Mouse (Mus musculus) heart, embryonic 15.5 days (tissue): ENCODE measurements at regions not wholly inside any gene's neighbourhood (a gene's known extent, or its start where the extent isn't known, plus 50 kb on each side); places are given as distances from the start of the nearest gene placed in this dataset.
A peak's percentile ranks its signal among the peaks of the same experiment; 100 is the strongest.

Experiments
- ATAC-seq: fragments of 200-750 bp; cut with Nextera tagmentation; replicated peaks from 2 replicates; pipeline ENCODE4 v1.8.0; 2017; ENCODE audit warnings: low read depth, moderate TSS enrichment; ENCODE audit not compliant: insufficient number of reproducible peaks, insufficient read depth, low FRiP score
- H3K27ac ChIP-seq: fragments of 300-500 bp; sonication (generic); 2 replicates; pipeline ENCODE4 v1.5.1; 2015; ENCODE audit warnings: mild to moderate bottlenecking, inconsistent platforms
- H3K27me3 ChIP-seq: fragments of 300-500 bp; sonication (generic); 2 replicates; pipeline ENCODE4 v1.6.1; 2015; ENCODE audit warnings: inconsistent platforms
- H3K36me3 ChIP-seq: fragments of 300-500 bp; sonication (generic); 2 replicates; pipeline ENCODE4 v1.6.1; 2015; ENCODE audit warnings: mild to moderate bottlenecking, inconsistent platforms
- H3K4me1 ChIP-seq: fragments of 300-500 bp; sonication (generic); replicated peaks from 2 replicates; pipeline ENCODE4 v1.6.1; 2015; ENCODE audit warnings: inconsistent platforms
- H3K4me2 ChIP-seq: fragments of 300-500 bp; sonication (generic); 2 replicates; pipeline ENCODE4 v1.6.1; 2015; ENCODE audit warnings: inconsistent platforms, mild to moderate bottlenecking, moderate library complexity
- H3K4me3 ChIP-seq: fragments of 300-500 bp; sonication (generic); 2 replicates; pipeline ENCODE4 v1.5.1; 2015; ENCODE audit warnings: mild to moderate bottlenecking, inconsistent platforms
- H3K9ac ChIP-seq: fragments of 300-500 bp; sonication (generic); 2 replicates; pipeline ENCODE4 v1.6.1; 2015; ENCODE audit warnings: mild to moderate bottlenecking, inconsistent platforms
- H3K9me3 ChIP-seq: fragments of 300-500 bp; sonication (generic); replicated peaks from 2 replicates; pipeline ENCODE4 v1.6.1; 2016; ENCODE audit warnings: inconsistent platforms
- WGBS: fragments of 180-500 bp; shearing (Covaris S2); methylation state at CpG from one replicate; pipeline ENCODE4 v1.1.7; 2015; ENCODE audit warnings: mixed read lengths; 5-methylcytosine and 5-hydroxymethylcytosine counted together

- no peaks in the 10 kb centered on the region for H3K9me3 ChIP-seq
- H3K4me1 ChIP-seq: peaks cover 6% of the 10 kb centered on the region
- 73% methylated on average over 2 of the region's 2 CpGs for WGBS
- no peaks in the 10 kb centered on the region for H3K27me3 ChIP-seq
- ATAC-seq: no peak
- H3K4me2 ChIP-seq: no peak overlapping the region
- no peak overlapping the region for H3K27ac ChIP-seq
- H3K9ac ChIP-seq: no peak overlapping the region
- no peaks in the 10 kb centered on the region for H3K36me3 ChIP-seq
- H3K4me3 ChIP-seq: no peak overlapping the region
Measured at GRCm38 (mm10) chr15:41920270-41920669, 1786.1 kb downstream of the 9330182O14Rik start.

GRCm38 (mm10) chr15:41936697-41937096 lies 1802.5 kb downstream of the 9330182O14Rik start:
- no peaks in the 10 kb centered on the region for H3K36me3 ChIP-seq
- H3K4me2 ChIP-seq: no peak overlapping the region
- H3K9ac ChIP-seq: no peak overlapping the region
- no peaks in the 10 kb centered on the region for H3K4me1 ChIP-seq
- 56% methylated on average over 2 of the region's 2 CpGs for WGBS
- peaks cover 4% of the 10 kb centered on the region for H3K9me3 ChIP-seq
- H3K4me3 ChIP-seq: no peak overlapping the region
- no peaks in the 10 kb centered on the region for H3K27me3 ChIP-seq
- ATAC-seq: no peak
- H3K27ac ChIP-seq: no peak overlapping the region

GRCm38 (mm10) chr15:41945226-41945625 lies 1811.1 kb downstream of the 9330182O14Rik start:
- no peak for ATAC-seq
- Histone ChIP-seq H3K27ac (no peak overlapping the region), H3K9me3 (no peaks in the 10 kb centered on the region), H3K4me3 (no peak overlapping the region), H3K4me2 (no peak overlapping the region), H3K36me3 (no peaks in the 10 kb centered on the region), H3K9ac (no peak overlapping the region), H3K27me3 (no peaks in the 10 kb centered on the region), H3K4me1 (no peaks in the 10 kb centered on the region)
- 76% methylated on average over 2 of the region's 2 CpGs for WGBS

GRCm38 (mm10) chr15:41947888-41948287 lies 1813.7 kb downstream of the 9330182O14Rik start:
- Histone ChIP-seq H3K9ac (no peak overlapping the region), H3K4me2 (no peak overlapping the region), H3K4me3 (no peak overlapping the region), H3K4me1 (no peaks in the 10 kb centered on the region), H3K36me3 (no peaks in the 10 kb centered on the region), H3K9me3 (no peaks in the 10 kb centered on the region), H3K27ac (no peak overlapping the region), H3K27me3 (no peaks in the 10 kb centered on the region)
- no peak for ATAC-seq

- WGBS: 27% methylated on average over 4 of the region's 4 CpGs
- no peaks in the 10 kb centered on the region for H3K27me3 ChIP-seq
- H3K4me3 ChIP-seq: no peak overlapping the region
- no peak overlapping the region for H3K4me2 ChIP-seq
- H3K4me1 ChIP-seq: no peaks in the 10 kb centered on the region
- H3K9ac ChIP-seq: no peak overlapping the region
- no peaks in the 10 kb centered on the region for H3K36me3 ChIP-seq
- ATAC-seq: no peak
- no peaks in the 10 kb centered on the region for H3K9me3 ChIP-seq
- no peak overlapping the region for H3K27ac ChIP-seq
Measured at GRCm38 (mm10) chr15:41948347-41949093, 1814.4 kb downstream of the 9330182O14Rik start.

- H3K4me2 ChIP-seq: no peak overlapping the region
- no peaks in the 10 kb centered on the region for H3K9me3 ChIP-seq
- whole genome bisulfite sequencing: 65% methylated on average over 6 of the region's 6 CpGs
- no peaks in the 10 kb centered on the region for H3K27me3 ChIP-seq
- no peak overlapping the region for H3K27ac ChIP-seq
- H3K4me1 ChIP-seq: no peaks in the 10 kb centered on the region
- ATAC-seq: no peak
- H3K36me3 ChIP-seq: no peaks in the 10 kb centered on the region
- no peak overlapping the region for H3K4me3 ChIP-seq
- no peak overlapping the region for H3K9ac ChIP-seq
Measured at GRCm38 (mm10) chr15:41949094-41949461, 1814.9 kb downstream of the 9330182O14Rik start.

GRCm38 (mm10) chr15:41951276-41951675 lies 1817.1 kb downstream of the 9330182O14Rik start:
- Histone ChIP-seq H3K4me2 (no peak overlapping the region), H3K4me1 (no peaks in the 10 kb centered on the region), H3K27me3 (no peaks in the 10 kb centered on the region), H3K27ac (no peak overlapping the region), H3K9me3 (no peaks in the 10 kb centered on the region), H3K36me3 (no peaks in the 10 kb centered on the region), H3K4me3 (no peak overlapping the region), H3K9ac (no peak overlapping the region)
- 50% methylated on average over 5 of the region's 5 CpGs for WGBS
- 0 out of 2 replicates have a peak, but pooled peaks have one; percentile 47 for ATAC-seq

GRCm38 (mm10) chr15:41960597-41960996 lies 1826.4 kb downstream of the 9330182O14Rik start:
- no peak for ATAC-seq
- no peaks in the 10 kb centered on the region for H3K4me1 ChIP-seq
- no peak overlapping the region for H3K4me3 ChIP-seq
- no peak overlapping the region for H3K4me2 ChIP-seq
- H3K36me3 ChIP-seq: no peaks in the 10 kb centered on the region
- H3K9me3 ChIP-seq: no peaks in the 10 kb centered on the region
- H3K27ac ChIP-seq: no peak overlapping the region
- H3K27me3 ChIP-seq: no peaks in the 10 kb centered on the region
- H3K9ac ChIP-seq: no peak overlapping the region

GRCm38 (mm10) chr15:41970877-41971276 lies 1836.7 kb downstream of the 9330182O14Rik start:
- ATAC-seq: no peak
- Histone ChIP-seq H3K4me1 (no peaks in the 10 kb centered on the region), H3K27ac (no peak overlapping the region), H3K36me3 (no peaks in the 10 kb centered on the region), H3K4me2 (no peak overlapping the region), H3K27me3 (no peaks in the 10 kb centered on the region), H3K9me3 (no peaks in the 10 kb centered on the region), H3K9ac (no peak overlapping the region), H3K4me3 (no peak overlapping the region)
- WGBS: 64% methylated on average over 6 of the region's 6 CpGs

- Histone ChIP-seq H3K9me3 (no peaks in the 10 kb centered on the region), H3K27me3 (no peaks in the 10 kb centered on the region), H3K36me3 (no peaks in the 10 kb centered on the region), H3K9ac (no peak overlapping the region), H3K27ac (no peak overlapping the region), H3K4me3 (no peak overlapping the region), H3K4me2 (no peak overlapping the region), H3K4me1 (0 out of 2 replicates have a peak, but pooled peaks cover 4% of the 10 kb centered on the region)
- WGBS: 5% methylated on average over 8 of the region's 8 CpGs
- no peak for ATAC-seq
Measured at GRCm38 (mm10) chr15:41973263-41973662, 1839.1 kb downstream of the 9330182O14Rik start.

GRCm38 (mm10) chr15:41977196-41977595 lies 1843.0 kb downstream of the 9330182O14Rik start:
- ATAC-seq: no peak
- no peaks in the 10 kb centered on the region for H3K9me3 ChIP-seq
- H3K9ac ChIP-seq: no peak overlapping the region
- H3K4me2 ChIP-seq: no peak overlapping the region
- H3K27me3 ChIP-seq: no peaks in the 10 kb centered on the region
- H3K4me3 ChIP-seq: no peak overlapping the region
- H3K36me3 ChIP-seq: no peaks in the 10 kb centered on the region
- 89% methylated on average over 2 of the region's 2 CpGs for WGBS
- 0 out of 2 replicates have a peak, but pooled peaks cover 4% of the 10 kb centered on the region for H3K4me1 ChIP-seq
- H3K27ac ChIP-seq: no peak overlapping the region

- Histone ChIP-seq H3K9me3 (no peaks in the 10 kb centered on the region), H3K36me3 (no peaks in the 10 kb centered on the region), H3K4me3 (no peak overlapping the region), H3K9ac (no peak overlapping the region), H3K27ac (no peak overlapping the region), H3K27me3 (no peaks in the 10 kb centered on the region), H3K4me2 (no peak overlapping the region), H3K4me1 (0 out of 2 replicates have a peak, but pooled peaks cover 4% of the 10 kb centered on the region)
- 76% methylated on average over 12 of the region's 12 CpGs for WGBS
- ATAC-seq: no peak
Measured at GRCm38 (mm10) chr15:41977649-41978231, 1843.6 kb downstream of the 9330182O14Rik start.
